ENCODE assay signal across 35 mouse cellular contexts in genomic region chr2:115571996-115572395, GRCm38 (mm10).
"Had no signal": no experiment of that assay in that cellular context is flagged by ENCODE, and none has a peak within 500 bp of the region (broad histone marks: within the 10 kb centered on the region; RNA-seq: fewer than 3 reads in every experiment).

No protein-coding gene starts in this region.

- DNase-seq: heart, postnatal 10 days; heart, postnatal 14 days; heart, postnatal 36 days; heart, postnatal 4 days; kidney, adult 11 months; kidney, adult 18-20 months; kidney, adult 2 months; kidney, adult 8-10 months; kidney, adult 9 months; kidney, postnatal 10 days; kidney, postnatal 14 days; kidney, postnatal 25 days; kidney, postnatal 36 days; kidney, postnatal 4 days; layer of hippocampus, adult 9-11 months; layer of hippocampus, postnatal 36 days had no signal

- H3K36me3 ChIP-seq: heart, embryonic 12.5 days; heart, embryonic 13.5 days; heart, embryonic 15.5 days; hindbrain, embryonic 10.5 days; hindbrain, embryonic 12.5 days; hindbrain, embryonic 13.5 days; hindbrain, embryonic 15.5 days; intestine, embryonic 15.5 days; kidney, embryonic 15.5 days had no signal

- H3K9ac ChIP-seq: heart, embryonic 12.5 days; heart, embryonic 13.5 days; heart, embryonic 15.5 days; hindbrain, embryonic 12.5 days; hindbrain, embryonic 13.5 days; hindbrain, embryonic 14.5 days; hindbrain, embryonic 15.5 days; intestine, embryonic 15.5 days; kidney, embryonic 15.5 days had no signal

- H3K27ac ChIP-seq: heart, embryonic 13.5 days; heart, embryonic 15.5 days; hindbrain, embryonic 10.5 days; hindbrain, embryonic 12.5 days; hindbrain, embryonic 13.5 days; hindbrain, embryonic 14.5 days; hindbrain, embryonic 15.5 days; hindbrain, postnatal 0 days; intestine, embryonic 15.5 days; kidney, embryonic 15.5 days; kidney, postnatal 0 days; layer of hippocampus, adult 2 months; left cerebral cortex, adult 2 months had no signal

- H3K4me2 ChIP-seq: heart, embryonic 11.5 days; heart, embryonic 12.5 days; heart, embryonic 13.5 days; heart, embryonic 15.5 days; hindbrain, embryonic 12.5 days; hindbrain, embryonic 13.5 days; hindbrain, embryonic 14.5 days; hindbrain, embryonic 15.5 days; intestine, embryonic 15.5 days; kidney, embryonic 15.5 days had no signal

- ATAC-seq: hindbrain, embryonic 16.5 days; hindbrain, postnatal 0 days; inflammation-experienced regulatory T-cells, adult 6 months; intestine, embryonic 15.5 days; intestine, embryonic 16.5 days; intestine, postnatal 0 days had no signal

- H3K4me1 ChIP-seq: heart, embryonic 15.5 days; hindbrain, embryonic 10.5 days; hindbrain, embryonic 12.5 days; hindbrain, embryonic 13.5 days; hindbrain, embryonic 15.5 days; intestine, embryonic 15.5 days; kidney, embryonic 15.5 days had no signal

- H3K9me3 ChIP-seq: heart, embryonic 12.5 days; heart, embryonic 13.5 days; heart, embryonic 15.5 days; hindbrain, embryonic 10.5 days; hindbrain, embryonic 12.5 days; hindbrain, embryonic 13.5 days; hindbrain, embryonic 15.5 days; intestine, embryonic 15.5 days; kidney, embryonic 15.5 days had no signal

- H3K4me3 ChIP-seq: heart, embryonic 12.5 days; heart, embryonic 13.5 days; heart, embryonic 15.5 days; hindbrain, embryonic 10.5 days; hindbrain, embryonic 12.5 days; hindbrain, embryonic 13.5 days; hindbrain, embryonic 15.5 days; intestine, embryonic 15.5 days; kidney, embryonic 15.5 days; layer of hippocampus, adult 2 months; left cerebral cortex, adult 2 months had no signal

- H3K27me3 ChIP-seq: heart, embryonic 12.5 days; heart, embryonic 13.5 days; heart, embryonic 15.5 days; hindbrain, embryonic 12.5 days; hindbrain, embryonic 13.5 days; hindbrain, embryonic 15.5 days; intestine, embryonic 15.5 days; kidney, embryonic 15.5 days had no signal
